Mouse (Mus musculus) left cerebral cortex, postnatal 4 days (tissue): ENCODE measurements around the gene Rcan3. TPM values are rescaled to one million over a fixed set of nuclear protein-coding genes. Genes with fewer than 3 reads are reported as not detected.

ENCODE experiments used
- microRNA-seq: library from miRNA; unstranded; fragments of <30 nt; microRNA quantifications from one replicate; pipeline ENCODE4 v1.2.0, GENCODE M21; 2022
- total RNA-seq, 2 experiments: library from RNA; stranded (reverse); gene quantifications; 2 replicates each; pipeline ENCODE4 v1.2.3; 2021

The Rcan3 gene
- total RNA-seq, 2 experiments from 2014 or later = 55.4 to 69.4 TPM

Small RNA genes lying within 50 kb of the gene (microRNA-seq; reads per million reads assigned to microRNA genes)
- gene Mir700 = 728 reads per million, percentile 72 among the genes with 10 or more reads in this experiment

Other genes with a start within 250 kb of the Rcan3 start
- gene Clic4, start 161.0 kb downstream of the Rcan3 start, total RNA-seq = 10 to 100 TPM; 27.6 to 27.8 TPM
- 100 to 1,000 TPM; 162 to 169 TPM for gene Srrm1, start 80.5 kb downstream of the Rcan3 start, total RNA-seq
- gene Ncmap, start 35.6 kb downstream of the Rcan3 start, total RNA-seq = under 1 TPM; 0.60 to 0.66 TPM
- gene Stpg1, start 60.9 kb upstream of the Rcan3 start, total RNA-seq = under 1 TPM; 0.16 to 0.24 TPM
- 10 to 100 TPM; 35.4 to 44.1 TPM for gene Nipal3, start 61.2 kb upstream of the Rcan3 start, total RNA-seq
- under 1 TPM; 0.32 to 0.34 TPM for gene Grhl3, start 139.8 kb upstream of the Rcan3 start, total RNA-seq